Mouse (Mus musculus) intestine, embryonic 14.5 days (tissue): ENCODE measurements around the gene Acly. TPM values are rescaled to one million over a fixed set of nuclear protein-coding genes. Genes with fewer than 3 reads are reported as not detected.

Experiments
- ATAC-seq: fragments of 200-750 bp; cut with Nextera tagmentation; replicated peaks from 2 replicates; pipeline ENCODE4 v1.8.0; 2017; ENCODE audit warnings: low read depth, moderate number of reproducible peaks, moderate TSS enrichment, moderate library complexity; ENCODE audit not compliant: low FRiP score, low TSS enrichment
- DNase-seq: peaks from one replicate; pipeline ENCODE4 v3.0.0-alpha.2; 2018; ENCODE audit warnings: low spot score
- H3K27ac ChIP-seq: fragments of 300-500 bp; sonication (generic); 2 replicates; pipeline ENCODE4 v1.5.1; 2014; ENCODE audit warnings: low read depth, mild to moderate bottlenecking, control low read depth
- H3K27me3 ChIP-seq: fragments of 300-500 bp; sonication (generic); replicated peaks from 2 replicates; pipeline ENCODE4 v1.6.1; 2014; ENCODE audit warnings: low read length, control low read depth; ENCODE audit not compliant: control insufficient read depth, insufficient read depth
- H3K36me3 ChIP-seq: fragments of 300-500 bp; sonication (generic); 2 replicates; pipeline ENCODE4 v1.6.1; 2014; ENCODE audit warnings: low read length, control low read depth; ENCODE audit not compliant: control insufficient read depth, insufficient read depth
- H3K4me1 ChIP-seq: fragments of 300-500 bp; sonication (generic); replicated peaks from 2 replicates; pipeline ENCODE4 v1.6.1; 2014; ENCODE audit warnings: low read length, control low read depth, mixed read lengths; ENCODE audit not compliant: control insufficient read depth, insufficient read depth
- H3K4me2 ChIP-seq: fragments of 300-500 bp; sonication (generic); 2 replicates; pipeline ENCODE4 v1.6.1; 2014; ENCODE audit warnings: low read length
- H3K4me3 ChIP-seq: fragments of 300-500 bp; sonication (generic); 2 replicates; pipeline ENCODE4 v1.5.1; 2014; ENCODE audit warnings: low read depth, low read length, control low read depth, mixed read lengths
- H3K9ac ChIP-seq: fragments of 300-500 bp; sonication (generic); 2 replicates; pipeline ENCODE4 v1.6.1; 2014; ENCODE audit warnings: mild to moderate bottlenecking, low read length
- H3K9me3 ChIP-seq: fragments of 300-500 bp; sonication (generic); 2 replicates; pipeline ENCODE4 v1.6.1; 2016; ENCODE audit warnings: low read length, control low read depth; ENCODE audit not compliant: control insufficient read depth
- WGBS: fragments of 180-500 bp; shearing (Covaris S2); extraction: QIAGEN DNeasy Blood & Tissue Kit; methylation state at CpG from one replicate; pipeline ENCODE4 v1.1.7; 2014; 5-methylcytosine and 5-hydroxymethylcytosine counted together
- polyA plus RNA-seq: library from polyadenylated mRNA; unstranded; fragments of >200 nt; fragmentation: Nextera tagmentation; extraction: Ambion mirVana; gene quantifications from 2 replicates; pipeline ENCODE4 v1.2.1, GENCODE M21; 2014

The Acly gene
- polyA plus RNA-seq, 1 experiment from 2014 or later = 177 TPM

DNA sequence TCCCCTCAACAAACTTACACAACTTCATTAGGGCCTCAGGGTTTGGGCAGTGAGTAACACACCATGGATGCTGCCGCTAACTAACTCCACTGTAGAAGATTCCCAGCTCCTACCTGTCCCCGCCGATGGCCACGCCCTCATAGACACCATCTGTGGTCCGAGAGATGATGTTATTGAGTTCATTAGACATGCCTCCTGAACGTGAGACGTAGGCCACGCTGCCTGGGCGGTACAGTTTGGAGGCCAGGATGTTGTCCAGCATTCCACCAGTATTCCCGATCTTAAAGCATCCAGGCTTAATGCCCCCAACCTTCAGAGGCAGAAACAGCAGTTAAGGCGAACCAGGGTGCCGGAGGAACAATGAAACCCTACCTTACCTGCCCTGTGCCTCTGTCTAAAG is 34.0 kb downstream of the Acly start:
- Histone ChIP-seq H3K9me3 (no peaks in the 10 kb centered on the region), H3K4me3 (no peak overlapping the region), H3K27me3 (no peaks in the 10 kb centered on the region), H3K36me3 (peaks cover 95% of the 10 kb centered on the region), H3K27ac (no peak overlapping the region), H3K4me2 (no peak overlapping the region), H3K4me1 (no peaks in the 10 kb centered on the region), H3K9ac (no peak overlapping the region)
- WGBS = 92% methylated on average over 12 of the region's 12 CpGs
- DNase-seq = no peak
- ATAC-seq = no peak

DNA sequence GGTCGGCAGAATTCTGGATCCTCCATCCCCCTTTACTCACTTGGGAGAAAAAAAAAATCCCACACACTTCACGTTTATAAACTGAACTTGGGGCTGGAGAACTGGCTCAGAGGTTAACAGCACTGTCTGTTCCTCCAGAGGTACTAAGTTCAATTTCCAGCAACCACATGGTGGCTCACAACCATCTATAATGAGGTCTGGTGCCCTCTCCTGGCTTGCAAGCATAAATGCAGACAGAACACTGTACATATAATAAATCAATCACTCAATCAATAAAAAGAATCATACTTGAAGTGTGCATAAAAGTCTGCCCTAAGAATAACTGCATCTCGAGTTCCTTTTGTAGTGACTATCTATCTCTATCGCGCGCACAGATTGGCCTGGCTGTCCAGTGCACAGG is 36.8 kb downstream of the Acly start:
- no peaks in the 10 kb centered on the region for H3K27me3 ChIP-seq
- H3K4me2 ChIP-seq = no peak overlapping the region
- peaks cover 94% of the 10 kb centered on the region for H3K36me3 ChIP-seq
- H3K9me3 ChIP-seq = no peaks in the 10 kb centered on the region
- ATAC-seq (no peak), DNase-seq (no peak)
- H3K9ac ChIP-seq = no peak overlapping the region
- H3K27ac ChIP-seq = no peak overlapping the region
- no peak overlapping the region for H3K4me3 ChIP-seq
- no peaks in the 10 kb centered on the region for H3K4me1 ChIP-seq
- 91% methylated on average over 6 of the region's 6 CpGs for WGBS

DNA sequence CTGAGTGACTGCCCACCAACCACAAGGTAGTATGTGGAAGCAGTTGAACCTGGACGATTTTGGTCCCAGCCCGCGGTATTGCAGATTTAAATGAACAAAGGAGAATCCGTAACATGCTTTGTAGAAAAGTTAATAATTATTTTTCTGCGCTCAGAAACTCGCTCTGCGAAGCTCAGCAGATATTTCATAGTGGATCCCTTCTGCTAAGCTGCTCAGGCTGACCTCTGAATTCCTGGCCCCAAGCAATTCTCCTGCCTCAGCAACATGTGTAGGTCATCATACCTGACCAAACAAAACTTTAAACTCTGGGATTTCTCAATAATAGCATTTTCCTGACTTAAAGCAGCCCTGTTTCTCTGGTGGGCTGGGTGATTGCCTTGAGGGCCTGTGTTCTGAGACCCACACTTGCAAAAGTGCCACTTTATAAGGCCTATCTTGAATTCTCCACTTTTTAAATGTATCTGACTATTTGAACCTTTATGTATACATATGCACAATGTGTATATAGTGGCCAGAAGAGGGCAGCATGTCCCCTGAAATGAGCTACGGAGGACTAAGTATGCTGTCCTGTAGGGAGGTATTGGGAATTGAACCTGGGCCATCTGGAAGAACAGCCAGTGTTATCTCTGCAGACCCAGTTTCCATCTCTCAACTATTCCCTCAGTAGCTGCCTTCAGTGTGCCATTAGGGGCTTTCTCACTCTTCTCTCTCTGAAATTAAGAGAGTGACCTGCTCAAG is 41.8 kb downstream of the Acly start:
- 85% methylated on average over 8 of the region's 8 CpGs for WGBS
- H3K4me2 ChIP-seq = no peak overlapping the region

DNA sequence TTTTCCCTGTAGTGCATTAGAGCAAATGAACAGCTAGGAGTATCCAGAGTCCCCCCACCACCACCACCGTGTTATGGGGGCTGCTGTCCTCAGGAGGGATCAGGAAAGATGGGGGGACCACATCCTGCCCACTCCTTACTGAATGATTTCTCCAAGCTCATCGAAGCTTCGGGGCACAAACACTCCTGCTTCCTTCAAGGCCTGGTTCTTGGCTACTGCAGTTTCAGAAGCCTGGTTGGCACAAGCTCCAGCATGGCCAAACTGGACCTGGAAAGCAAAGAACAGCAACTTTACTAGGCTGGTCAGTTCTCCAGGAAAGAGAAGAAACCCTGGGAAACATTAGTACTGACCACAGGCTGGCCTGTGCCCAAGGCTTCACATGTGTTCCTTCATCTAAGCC is 43.3 kb downstream of the Acly start:
- Histone ChIP-seq H3K27ac (no peak overlapping the region), H3K27me3 (no peaks in the 10 kb centered on the region), H3K9ac (no peak overlapping the region), H3K36me3 (peaks cover 98% of the 10 kb centered on the region), H3K4me2 (no peak overlapping the region), H3K4me1 (no peaks in the 10 kb centered on the region), H3K9me3 (no peaks in the 10 kb centered on the region), H3K4me3 (no peak overlapping the region)
- DNase-seq = no peak
- ATAC-seq = no peak
- 89% methylated on average over 3 of the region's 3 CpGs for WGBS

More for the DNA sequence above, 41.8 kb downstream of the Acly start:
- DNase-seq = no peak
- Histone ChIP-seq H3K27me3 (no peaks in the 10 kb centered on the region), H3K4me3 (no peak overlapping the region), H3K27ac (no peak overlapping the region), H3K9ac (no peak overlapping the region), H3K9me3 (no peaks in the 10 kb centered on the region), H3K36me3 (peaks cover 98% of the 10 kb centered on the region), H3K4me1 (no peaks in the 10 kb centered on the region)
- ATAC-seq = no peak

DNA sequence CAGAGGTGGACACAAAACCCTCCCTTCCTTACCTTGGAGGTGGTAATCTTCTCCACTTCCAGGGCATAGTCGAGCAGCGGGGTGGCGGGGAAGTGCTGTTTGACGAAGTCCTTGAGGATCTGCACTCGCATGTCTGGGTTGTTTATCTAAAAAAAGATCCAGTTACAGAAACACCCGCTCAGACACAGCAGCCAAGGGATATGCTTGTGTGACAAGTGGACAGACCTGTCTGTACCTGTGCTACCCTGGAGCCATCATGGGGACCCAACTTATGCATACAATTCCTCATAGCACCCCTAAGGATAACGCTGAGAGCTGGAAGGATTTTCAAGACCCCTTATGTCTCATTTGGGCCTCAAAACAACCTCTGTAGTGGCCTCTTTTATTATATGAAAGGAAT is 48.6 kb downstream of the Acly start:
- H3K4me2 ChIP-seq = no peak overlapping the region
- WGBS = 44% methylated on average over 7 of the region's 7 CpGs
- H3K36me3 ChIP-seq = peaks cover 79% of the 10 kb centered on the region
- H3K9ac ChIP-seq = no peak overlapping the region
- no peaks in the 10 kb centered on the region for H3K27me3 ChIP-seq
- DNase-seq = no peak
- no peaks in the 10 kb centered on the region for H3K4me1 ChIP-seq
- no peak overlapping the region for H3K27ac ChIP-seq
- no peaks in the 10 kb centered on the region for H3K9me3 ChIP-seq
- no peak for ATAC-seq
- no peak overlapping the region for H3K4me3 ChIP-seq

DNA sequence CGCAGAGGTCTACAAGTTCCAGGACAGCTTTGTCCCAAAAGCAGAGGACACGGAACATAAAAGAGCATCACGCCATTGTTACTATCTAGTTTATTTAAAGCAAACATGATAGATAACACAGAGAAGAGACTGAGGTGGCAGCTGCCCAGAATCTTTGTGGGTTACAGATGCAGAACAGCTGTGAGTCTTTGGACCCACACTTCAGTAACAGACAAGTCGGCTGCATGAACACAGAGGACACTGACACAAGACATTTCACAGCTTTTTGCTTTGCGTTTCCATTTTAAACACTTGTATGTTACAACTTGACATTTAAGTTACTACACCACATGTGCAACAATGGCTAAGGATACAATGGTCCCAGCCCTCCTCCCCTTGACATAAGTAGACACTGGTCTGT is 51.5 kb downstream of the Acly start:
- H3K4me1 ChIP-seq = peaks cover under 1% of the 10 kb centered on the region; the same call in 1 of the 2 replicates
- WGBS = 88% methylated on average over 5 of the region's 5 CpGs
- ATAC-seq (no peak), DNase-seq (no peak)
- no peak overlapping the region for H3K27ac ChIP-seq
- H3K36me3 ChIP-seq = peaks cover 50% of the 10 kb centered on the region
- no peaks in the 10 kb centered on the region for H3K27me3 ChIP-seq
- H3K9ac ChIP-seq = no peak overlapping the region
- no peaks in the 10 kb centered on the region for H3K9me3 ChIP-seq
- H3K4me2 ChIP-seq = no peak overlapping the region
- no peak overlapping the region for H3K4me3 ChIP-seq

DNA sequence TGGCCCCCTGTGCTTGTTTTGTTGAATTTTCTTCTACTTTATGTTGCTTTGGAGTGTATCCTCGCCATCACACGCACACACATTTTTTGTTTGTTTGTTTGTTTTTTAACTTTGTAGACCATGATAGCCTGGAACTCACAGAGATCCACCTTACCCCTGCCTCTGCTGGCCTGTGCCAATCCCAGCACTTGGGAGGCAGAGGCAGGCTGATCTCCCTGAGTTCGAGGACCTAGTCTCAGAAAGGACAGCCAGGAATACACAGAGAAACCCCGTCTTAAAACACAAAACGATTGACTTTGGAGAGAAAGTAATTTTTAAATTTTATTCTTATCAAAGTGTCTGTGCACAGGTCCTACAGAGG is 54.9 kb downstream of the Acly start:
- Histone ChIP-seq H3K27me3 (no peaks in the 10 kb centered on the region), H3K27ac (no peak overlapping the region), H3K4me2 (peak overlapping the region; percentile 18), H3K36me3 (peaks cover 17% of the 10 kb centered on the region), H3K4me1 (peaks cover 11% of the 10 kb centered on the region), H3K9me3 (no peaks in the 10 kb centered on the region), H3K9ac (no peak overlapping the region), H3K4me3 (peak overlapping the region; percentile 78)
- DNase-seq (no peak), ATAC-seq (peak; percentile 40; the same call in 1 of the 2 replicates)
- 32% methylated on average over 5 of the region's 5 CpGs for WGBS

DNA sequence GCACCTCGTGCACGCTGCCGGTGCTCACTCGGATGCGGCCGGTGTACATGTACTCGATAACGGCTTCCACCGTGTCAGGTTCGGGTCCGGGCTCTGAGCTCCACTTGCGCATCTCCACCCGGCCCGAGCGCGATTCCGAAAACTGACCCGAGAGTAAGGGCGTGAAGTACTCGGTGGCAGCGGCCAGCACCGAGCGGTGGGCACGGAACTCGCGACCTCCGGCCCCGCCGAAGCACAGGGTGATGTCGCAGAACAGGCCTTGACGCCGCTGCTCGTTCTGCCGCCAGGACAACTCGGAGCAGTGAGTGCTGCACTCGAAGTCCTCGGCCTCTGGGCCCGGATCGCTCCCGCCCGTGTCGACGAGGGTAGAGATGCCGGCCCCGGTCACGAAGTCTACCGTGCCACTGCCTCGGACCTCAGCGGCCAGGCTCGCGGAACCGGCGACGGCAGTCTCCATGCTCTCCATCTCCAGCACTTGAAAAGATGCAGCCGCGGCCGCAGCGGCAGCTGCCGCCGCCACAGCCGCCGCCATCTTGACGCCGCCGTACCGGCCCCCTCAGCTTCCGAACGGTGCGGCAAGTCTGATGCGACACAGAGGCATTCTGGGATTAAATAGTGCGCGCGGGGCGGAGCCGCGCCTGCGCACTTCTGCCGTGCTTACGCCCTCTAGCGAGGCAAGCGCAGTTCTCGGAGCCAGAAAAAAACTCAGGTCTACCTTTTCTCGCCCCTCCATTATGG is 55.4 kb downstream of the Acly start, which contains the start of gene Klhl11:
Gene Klhl11, minus strand, starts transcription at position 545 of the 738 bp plus-strand sequence.
- DNase-seq (peak; percentile 92), ATAC-seq (peak; percentile 89)
- Histone ChIP-seq H3K36me3 (peaks cover 12% of the 10 kb centered on the region), H3K4me3 (peak within 1 kb of the TSS; percentile 78), H3K4me2 (peak within 1 kb of the TSS; percentile 93), H3K27me3 (no peaks in the 10 kb centered on the region), H3K27ac (peak within 1 kb of the TSS; percentile 44; the same call in 1 of the 2 replicates), H3K9ac (peak within 1 kb of the TSS; percentile 83), H3K9me3 (no peaks in the 10 kb centered on the region), H3K4me1 (peaks cover 11% of the 10 kb centered on the region)
- under 1% methylated on average over 83 of the region's 83 CpGs for WGBS
